Mouse (Mus musculus) ovary, postnatal 10 days (tissue): ENCODE data around the gene Gm7694.

Experiments used
- DNase-seq: peaks from one replicate; pipeline ENCODE4 v3.0.0; 2022; ENCODE audit warnings: low spot score

The Gm7694 gene

GRCm38 (mm10) chr1:170282415-170283129 is 23.6 kb downstream of the Gm7694 start:
- DNase-seq: no peak

- no peak for DNase-seq
These were observed 29.1 kb downstream of the Gm7694 start, which contains the start of gene Sh2d1b1 for GRCm38 (mm10) chr1:170277016-170277415. Sh2d1b1 (plus strand) TSS chr1:170277320.

GRCm38 (mm10) chr1:170273252-170273651 is 32.9 kb downstream of the Gm7694 start:
- DNase-seq: no peak

- DNase-seq: no peak
These were observed 35.4 kb downstream of the Gm7694 start for GRCm38 (mm10) chr1:170270696-170271095.

- DNase-seq: no peak
These were observed 35.9 kb downstream of the Gm7694 start for GRCm38 (mm10) chr1:170270281-170270680.

GRCm38 (mm10) chr1:170255560-170255910 is 50.6 kb downstream of the Gm7694 start:
- peak; percentile 58 for DNase-seq

- DNase-seq: no peak
These were observed 51.1 kb downstream of the Gm7694 start for GRCm38 (mm10) chr1:170254893-170255559.
